Mouse (Mus musculus) hindbrain, embryonic 11.5 days (tissue): ENCODE results near the gene Majin. TPM values are rescaled to one million over a fixed set of nuclear protein-coding genes. Genes with fewer than 3 reads are reported as not detected.

Experiments
- ATAC-seq: fragments of 200-750 bp; cut with Nextera tagmentation; 2 replicates; pipeline ENCODE4 v1.8.0; 2017; ENCODE audit warnings: mild to moderate bottlenecking, moderate TSS enrichment, moderate library complexity; ENCODE audit not compliant: low FRiP score
- DNase-seq: peaks from one replicate; pipeline ENCODE4 v3.0.0-alpha.2; 2015; ENCODE audit warnings: low spot score
- H3K27ac ChIP-seq: fragments of 300-500 bp; sonication (generic); 2 replicates; pipeline ENCODE4 v1.5.1; 2014; ENCODE audit warnings: mild to moderate bottlenecking, low read depth, low read length
- H3K27me3 ChIP-seq: fragments of 300-500 bp; sonication (generic); 2 replicates; pipeline ENCODE4 v1.6.1; 2014; ENCODE audit warnings: mild to moderate bottlenecking, low read length, moderate library complexity, mixed read lengths; ENCODE audit not compliant: control insufficient read depth, insufficient read depth
- H3K36me3 ChIP-seq: fragments of 300-500 bp; sonication (generic); 2 replicates; pipeline ENCODE4 v1.6.1; 2014; ENCODE audit warnings: mild to moderate bottlenecking, low read length, moderate library complexity, mixed read lengths; ENCODE audit not compliant: control insufficient read depth, insufficient read depth
- H3K4me1 ChIP-seq: fragments of 300-500 bp; sonication (generic); replicated peaks from 2 replicates; pipeline ENCODE4 v1.6.1; 2014; ENCODE audit warnings: low read length, mixed read lengths; ENCODE audit not compliant: control insufficient read depth, insufficient read depth
- H3K4me2 ChIP-seq: fragments of 300-500 bp; sonication (generic); replicated peaks from 2 replicates; pipeline ENCODE4 v1.6.1; 2014; ENCODE audit warnings: mild to moderate bottlenecking, low read depth, low read length
- H3K4me3 ChIP-seq: fragments of 300-500 bp; sonication (generic); 2 replicates; pipeline ENCODE4 v1.5.1; 2014; ENCODE audit warnings: low read depth, low read length
- H3K9ac ChIP-seq: fragments of 300-500 bp; sonication (generic); 2 replicates; pipeline ENCODE4 v1.6.1; 2014; ENCODE audit warnings: low read depth, low read length
- H3K9me3 ChIP-seq: fragments of 300-500 bp; sonication (generic); 2 replicates; pipeline ENCODE4 v1.6.1; 2016; ENCODE audit warnings: low read length; ENCODE audit not compliant: control insufficient read depth
- WGBS: fragments of 180-500 bp; shearing (Covaris S2); extraction: QIAGEN DNeasy Blood & Tissue Kit; methylation state at CpG from one replicate; pipeline ENCODE4 v1.1.7; 2014; 5-methylcytosine and 5-hydroxymethylcytosine counted together
- polyA plus RNA-seq: library from polyadenylated mRNA; unstranded; fragments of >200 nt; fragmentation: Nextera tagmentation; extraction: Ambion mirVana; gene quantifications from 2 replicates; pipeline ENCODE4 v1.2.1, GENCODE M21; 2014

Majin gene
- polyA plus RNA-seq, 1 experiment from 2014 or later, result not detected

GRCm38 (mm10) chr19:6157220-6157619, 27.0 kb upstream of the Majin start:
- Histone ChIP-seq H3K9ac (no peak overlapping the region), H3K4me2 (no peak overlapping the region), H3K9me3 (no peaks in the 10 kb centered on the region), H3K36me3 (no peaks in the 10 kb centered on the region), H3K4me3 (no peak overlapping the region), H3K4me1 (no peaks in the 10 kb centered on the region), H3K27me3 (no peaks in the 10 kb centered on the region), H3K27ac (no peak overlapping the region)
- ATAC-seq, result no peak
- 75% methylated on average over 6 of the region's 6 CpGs for WGBS
- DNase-seq, result no peak

GRCm38 (mm10) chr19:6163872-6164547, 20.2 kb upstream of the Majin start:
- Histone ChIP-seq H3K36me3 (no peaks in the 10 kb centered on the region), H3K9me3 (no peaks in the 10 kb centered on the region), H3K9ac (no peak overlapping the region), H3K27ac (no peak overlapping the region), H3K4me2 (no peak overlapping the region), H3K27me3 (no peaks in the 10 kb centered on the region), H3K4me1 (no peaks in the 10 kb centered on the region), H3K4me3 (no peak overlapping the region)
- ATAC-seq (no peak), DNase-seq (no peak)
- WGBS, result 85% methylated on average over 10 of the region's 10 CpGs

DNA sequence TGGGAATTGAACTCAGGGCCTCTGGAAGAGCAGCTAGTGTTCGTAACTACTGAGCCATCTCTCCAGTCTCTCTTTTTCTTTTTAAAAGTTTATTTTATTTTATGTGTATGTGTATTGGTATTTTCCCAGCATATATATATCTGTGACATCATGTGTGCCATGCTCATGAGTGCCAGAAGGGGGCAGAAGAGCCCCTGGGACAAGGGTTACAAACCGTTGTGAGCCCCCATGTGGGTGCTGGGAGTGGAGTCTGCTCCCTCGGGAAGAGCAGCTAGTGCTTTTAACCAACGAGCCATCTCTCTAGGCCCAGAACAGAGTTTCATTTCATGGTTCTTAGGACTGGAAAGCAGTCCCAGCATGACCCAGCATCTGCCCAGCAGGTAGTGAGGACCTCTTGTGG, 17.4 kb upstream of the Majin start:
- WGBS, result 80% methylated on average over 4 of the region's 4 CpGs
- H3K9me3 ChIP-seq, result no peaks in the 10 kb centered on the region
- no peaks in the 10 kb centered on the region for H3K27me3 ChIP-seq
- H3K36me3 ChIP-seq, result no peaks in the 10 kb centered on the region
- no peak for ATAC-seq
- H3K27ac ChIP-seq, result no peak overlapping the region
- H3K4me2 ChIP-seq, result no peak overlapping the region
- H3K4me1 ChIP-seq, result no peaks in the 10 kb centered on the region
- H3K4me3 ChIP-seq, result no peak overlapping the region
- no peak overlapping the region for H3K9ac ChIP-seq
- no peak for DNase-seq

GRCm38 (mm10) chr19:6171215-6171614, 13.0 kb upstream of the Majin start:
- H3K27me3 ChIP-seq, result no peaks in the 10 kb centered on the region
- H3K9ac ChIP-seq, result no peak overlapping the region
- no peak overlapping the region for H3K27ac ChIP-seq
- DNase-seq (no peak), ATAC-seq (no peak)
- H3K4me2 ChIP-seq, result no peak overlapping the region
- no peaks in the 10 kb centered on the region for H3K9me3 ChIP-seq
- no peaks in the 10 kb centered on the region for H3K4me1 ChIP-seq
- WGBS, result 86% methylated on average over 8 of the region's 8 CpGs
- no peaks in the 10 kb centered on the region for H3K36me3 ChIP-seq
- no peak overlapping the region for H3K4me3 ChIP-seq

GRCm38 (mm10) chr19:6174771-6175170, 9.4 kb upstream of the Majin start:
- Histone ChIP-seq H3K36me3 (no peaks in the 10 kb centered on the region), H3K27me3 (no peaks in the 10 kb centered on the region), H3K27ac (no peak overlapping the region), H3K9me3 (no peaks in the 10 kb centered on the region), H3K9ac (no peak overlapping the region), H3K4me2 (no peak overlapping the region), H3K4me1 (no peaks in the 10 kb centered on the region), H3K4me3 (no peak overlapping the region)
- ATAC-seq (no peak), DNase-seq (no peak)
- 42% methylated on average over 5 of the region's 5 CpGs for WGBS

- H3K4me3 ChIP-seq, result no peak overlapping the region
- H3K9me3 ChIP-seq, result no peaks in the 10 kb centered on the region
- no peak overlapping the region for H3K27ac ChIP-seq
- no peak overlapping the region for H3K9ac ChIP-seq
- DNase-seq (no peak), ATAC-seq (no peak)
- H3K4me2 ChIP-seq, result no peak overlapping the region
- H3K27me3 ChIP-seq, result no peaks in the 10 kb centered on the region
- H3K36me3 ChIP-seq, result no peaks in the 10 kb centered on the region
- H3K4me1 ChIP-seq, result no peaks in the 10 kb centered on the region
- 88% methylated on average over 6 of the region's 6 CpGs for WGBS
Observed at GRCm38 (mm10) chr19:6178775-6179174, 5.4 kb upstream of the Majin start.

DNA sequence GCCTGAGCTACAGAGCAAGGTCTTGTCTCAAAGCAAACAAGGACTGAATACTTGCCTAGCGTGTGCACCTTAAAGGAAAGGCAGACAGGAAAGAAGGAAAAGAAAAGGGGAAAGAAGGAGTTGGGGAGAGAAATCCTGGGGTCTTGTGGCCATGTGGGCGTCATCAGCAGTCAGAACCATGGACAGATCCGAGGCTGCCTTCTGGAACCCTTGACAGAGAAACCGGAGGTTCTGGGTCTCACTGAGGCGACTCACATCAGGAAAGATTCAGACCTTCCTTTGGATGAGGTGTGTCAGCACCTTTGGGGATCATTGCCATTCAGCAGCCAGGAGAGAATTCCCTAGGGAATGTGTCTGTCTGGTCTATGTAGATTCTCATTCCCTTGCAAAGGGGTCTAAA, 2.6 kb upstream of the Majin start:
- Histone ChIP-seq H3K27me3 (no peaks in the 10 kb centered on the region), H3K4me1 (no peaks in the 10 kb centered on the region), H3K4me3 (no peak overlapping the region), H3K27ac (no peak overlapping the region), H3K9ac (no peak overlapping the region), H3K36me3 (no peaks in the 10 kb centered on the region), H3K4me2 (no peak overlapping the region), H3K9me3 (no peaks in the 10 kb centered on the region)
- no peak for ATAC-seq
- WGBS, result 28% methylated on average over 5 of the region's 5 CpGs
- DNase-seq, result peak; percentile 38

- H3K27me3 ChIP-seq, result no peaks in the 10 kb centered on the region
- no peaks in the 10 kb centered on the region for H3K4me1 ChIP-seq
- no peaks in the 10 kb centered on the region for H3K36me3 ChIP-seq
- DNase-seq (no peak), ATAC-seq (no peak)
- H3K4me3 ChIP-seq, result no peak overlapping the region
- H3K9ac ChIP-seq, result no peak overlapping the region
- no peak overlapping the region for H3K27ac ChIP-seq
- WGBS, result 28% methylated on average over 3 of the region's 3 CpGs
- H3K4me2 ChIP-seq, result no peak overlapping the region
- H3K9me3 ChIP-seq, result no peaks in the 10 kb centered on the region
Observed at GRCm38 (mm10) chr19:6182534-6182933, 1.7 kb upstream of the Majin start.

GRCm38 (mm10) chr19:6204265-6204664, 20.1 kb downstream of the Majin start:
- Histone ChIP-seq H3K9ac (no peak overlapping the region), H3K4me1 (no peaks in the 10 kb centered on the region), H3K27me3 (no peaks in the 10 kb centered on the region), H3K36me3 (no peaks in the 10 kb centered on the region), H3K27ac (no peak overlapping the region), H3K9me3 (no peaks in the 10 kb centered on the region), H3K4me2 (no peak overlapping the region), H3K4me3 (no peak overlapping the region)
- ATAC-seq (no peak), DNase-seq (no peak)
- WGBS, result 74% methylated on average over 2 of the region's 2 CpGs
